Mouse (Mus musculus): ENCODE data around the gene Slc6a6.

GRCm38 (mm10) chr6:91667141-91667540 lies 16.7 kb upstream of the Slc6a6 start:
- TF ChIP-seq CTCF (IDR thresholded peaks at IDR 0.05; ENCODE audit: low read depth), result no peak
- TF ChIP-seq EP300 (IDR thresholded peaks at IDR 0.05; ENCODE audit: low read depth), result no peak
